Mouse (Mus musculus) liver, postnatal 0 days (tissue): ENCODE data around the gene Ep400. TPM values are rescaled to one million over a fixed set of nuclear protein-coding genes. Genes with fewer than 3 reads are reported as not detected.
A peak's percentile ranks its signal among the peaks of the same experiment; 100 is the strongest.
"Not testable (repeated sequence)": the region's sequence is repeated elsewhere in the genome, so short reads cannot be mapped to it uniquely, and the experiment has no call there.

Source experiments
- ATAC-seq: fragments of 200-750 bp; cut with Nextera tagmentation; 2 replicates; pipeline ENCODE4 v1.8.0; 2017; ENCODE audit warnings: mild to moderate bottlenecking, moderate library complexity
- DNase-seq: peaks from one replicate; pipeline ENCODE4 v3.0.0-alpha.2; 2016
- H3K27ac ChIP-seq: fragments of 300-500 bp; sonication (generic); 2 replicates; pipeline ENCODE4 v1.5.1; 2014; ENCODE audit warnings: antibody characterized with exemption, moderate library complexity, mild to moderate bottlenecking, low read depth
- H3K27me3 ChIP-seq: fragments of 300-500 bp; sonication (generic); 2 replicates; pipeline ENCODE4 v1.6.1; 2014; ENCODE audit warnings: low read length, control low read depth, mixed read lengths; ENCODE audit not compliant: insufficient read depth
- H3K36me3 ChIP-seq: fragments of 300-500 bp; sonication (generic); replicated peaks from 2 replicates; pipeline ENCODE4 v1.6.1; 2014; ENCODE audit warnings: mild to moderate bottlenecking, control low read depth, low read length, moderate library complexity, mixed read lengths; ENCODE audit not compliant: insufficient read depth
- H3K4me1 ChIP-seq: fragments of 300-500 bp; sonication (generic); 2 replicates; pipeline ENCODE4 v1.6.1; 2014; ENCODE audit warnings: antibody characterized with exemption, mild to moderate bottlenecking, control low read depth; ENCODE audit not compliant: insufficient read depth
- H3K4me2 ChIP-seq: fragments of 300-500 bp; sonication (generic); 2 replicates; pipeline ENCODE4 v1.6.1; 2014; ENCODE audit warnings: low read depth, mild to moderate bottlenecking, low read length, moderate library complexity, mixed read lengths
- H3K4me3 ChIP-seq: fragments of 300-500 bp; sonication (generic); 2 replicates; pipeline ENCODE4 v1.5.1; 2014; ENCODE audit warnings: low read depth, low read length
- H3K9ac ChIP-seq: fragments of 300-500 bp; sonication (generic); replicated peaks from 2 replicates; pipeline ENCODE4 v1.6.1; 2014; ENCODE audit warnings: mild to moderate bottlenecking, moderate library complexity
- H3K9me3 ChIP-seq: fragments of 300-500 bp; sonication (generic); 2 replicates; pipeline ENCODE4 v1.6.1; 2016; ENCODE audit warnings: mild to moderate bottlenecking, control low read depth, low read length, mixed read lengths
- CTCF ChIP-seq: sonication (generic); IDR thresholded peaks from 2 replicates; pipeline ENCODE4 v1.5.1; 2016; ENCODE audit warnings: antibody characterized with exemption, low read depth
- EP300 ChIP-seq: IDR thresholded peaks from 2 replicates; pipeline ENCODE4 v1.6.1; 2016; ENCODE audit warnings: antibody characterized with exemption, low read depth, mild to moderate bottlenecking
- WGBS: fragments of 180-500 bp; shearing (Covaris S2); extraction: QIAGEN DNeasy Blood & Tissue Kit; methylation state at CpG from one replicate; pipeline ENCODE4 v1.1.7; 2014; ENCODE audit not compliant: insufficient replicate concordance; 5-methylcytosine and 5-hydroxymethylcytosine counted together
- polyA plus RNA-seq: library from polyadenylated mRNA; unstranded; fragments of >200 nt; fragmentation: Nextera tagmentation; extraction: Ambion mirVana; gene quantifications from 2 replicates; pipeline ENCODE4 v1.2.1, GENCODE M21; 2015

Gene Ep400
- polyA plus RNA-seq, 1 experiment from 2014 or later: 10.6 TPM

DNA sequence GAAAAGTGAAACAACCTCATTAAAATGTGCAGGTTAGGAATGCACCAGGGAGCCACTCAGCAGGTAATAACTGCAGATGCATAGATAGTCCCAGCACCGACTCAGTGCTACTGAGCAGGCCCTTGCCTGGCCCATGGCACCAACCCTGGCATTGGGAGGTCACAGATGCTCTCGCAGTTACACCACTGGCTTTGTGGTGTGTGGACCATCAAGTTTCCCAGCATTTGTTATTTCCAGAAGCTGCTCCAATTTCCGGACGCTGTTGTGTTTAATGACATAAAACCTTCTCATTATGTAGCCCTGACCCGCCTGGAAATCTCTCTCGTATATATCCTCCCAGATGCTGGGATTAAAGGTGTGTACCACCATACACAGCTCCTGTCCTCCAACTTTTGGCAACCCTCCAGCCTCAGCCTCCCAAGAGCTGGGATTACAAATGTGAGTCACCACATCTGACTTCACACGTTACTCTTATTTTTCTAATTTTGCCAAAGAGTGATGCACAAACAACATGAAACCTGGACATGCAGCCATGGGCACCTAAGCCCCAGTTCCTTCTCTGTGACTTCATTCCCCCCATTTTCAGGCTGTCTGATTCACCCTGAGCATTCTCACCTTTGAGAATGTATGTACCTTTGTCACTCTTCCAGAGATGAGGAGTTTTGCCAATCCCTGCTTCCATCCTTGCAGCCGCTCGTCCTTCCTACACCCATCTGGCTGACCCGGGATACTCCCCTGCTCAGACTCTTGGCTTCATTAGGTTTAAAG lies 10.4 kb upstream of the Ep400 start:
- Histone ChIP-seq H3K4me1 (peaks cover 25% of the 10 kb centered on the region), H3K4me3 (peak overlapping the region; percentile 80), H3K9me3 (no peaks in the 10 kb centered on the region), H3K27ac (peak overlapping the region; percentile 79), H3K27me3 (no peaks in the 10 kb centered on the region), H3K9ac (peak overlapping the region; percentile 85), H3K4me2 (peak overlapping the region; percentile 99), H3K36me3 (peaks cover 31% of the 10 kb centered on the region)
- 62% methylated on average over 10 of the region's 10 CpGs for WGBS
- ATAC-seq (peak; percentile 33), DNase-seq (no peak)
- TF ChIP-seq EP300 (no peak), CTCF (no peak)

- H3K4me2 ChIP-seq: peak within 1 kb of the TSS; percentile 99
- H3K9ac ChIP-seq: peak within 1 kb of the TSS; percentile 85
- H3K36me3 ChIP-seq: peaks cover 32% of the 10 kb centered on the region
- peak; percentile 88 for ATAC-seq
- H3K4me1 ChIP-seq: peaks cover 25% of the 10 kb centered on the region
- peak; percentile 92 for DNase-seq
- 0 out of 2 replicates have a peak, but pooled peaks have one; percentile 39 for TF ChIP-seq EP300
- TF ChIP-seq CTCF: no peak
- peak within 1 kb of the TSS; percentile 79 for H3K27ac ChIP-seq
- peak within 1 kb of the TSS; percentile 80 for H3K4me3 ChIP-seq
- H3K27me3 ChIP-seq: no peaks in the 10 kb centered on the region
- under 1% methylated on average over 56 of the region's 57 CpGs for WGBS
- H3K9me3 ChIP-seq: no peaks in the 10 kb centered on the region
Observed at GRCm38 (mm10) chr5:110779998-110780760, 9.7 kb upstream of the Ep400 start, which contains the start of gene Pus1. Gene Pus1, minus strand, starts transcription at chr5:110780659.

GRCm38 (mm10) chr5:110779276-110779997 lies 8.9 kb upstream of the Ep400 start:
- ATAC-seq (no peak), DNase-seq (no peak)
- Histone ChIP-seq H3K36me3 (peaks cover 34% of the 10 kb centered on the region), H3K27ac (peak overlapping the region; percentile 79), H3K4me2 (peak overlapping the region; percentile 99), H3K27me3 (no peaks in the 10 kb centered on the region), H3K4me1 (peaks cover 25% of the 10 kb centered on the region), H3K9me3 (no peaks in the 10 kb centered on the region), H3K9ac (peak overlapping the region; percentile 85), H3K4me3 (peak overlapping the region; percentile 80)
- WGBS: 12% methylated on average over 15 of the region's 15 CpGs
- TF ChIP-seq CTCF (no peak), EP300 (no peak)

DNA sequence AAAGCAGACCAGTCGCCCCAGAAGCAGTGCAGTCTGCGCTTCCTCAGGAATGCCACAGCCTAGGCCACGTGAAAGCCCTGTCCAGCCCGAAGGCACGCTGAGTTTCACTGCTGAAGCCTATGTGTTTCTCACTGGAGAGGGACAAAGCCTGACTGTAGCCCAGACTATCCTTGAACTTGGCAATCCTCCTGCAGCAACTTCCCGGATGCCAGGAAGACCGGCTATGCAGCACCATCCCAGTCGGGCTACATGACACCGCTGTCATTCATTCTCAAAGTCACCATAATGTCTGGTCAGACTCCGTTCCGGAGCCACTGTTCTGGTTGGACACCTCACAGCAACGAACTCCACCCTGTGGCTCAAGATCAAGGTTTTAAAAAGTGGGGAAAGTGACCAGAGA lies 7.7 kb upstream of the Ep400 start:
- H3K4me2 ChIP-seq: no peak overlapping the region

DNA sequence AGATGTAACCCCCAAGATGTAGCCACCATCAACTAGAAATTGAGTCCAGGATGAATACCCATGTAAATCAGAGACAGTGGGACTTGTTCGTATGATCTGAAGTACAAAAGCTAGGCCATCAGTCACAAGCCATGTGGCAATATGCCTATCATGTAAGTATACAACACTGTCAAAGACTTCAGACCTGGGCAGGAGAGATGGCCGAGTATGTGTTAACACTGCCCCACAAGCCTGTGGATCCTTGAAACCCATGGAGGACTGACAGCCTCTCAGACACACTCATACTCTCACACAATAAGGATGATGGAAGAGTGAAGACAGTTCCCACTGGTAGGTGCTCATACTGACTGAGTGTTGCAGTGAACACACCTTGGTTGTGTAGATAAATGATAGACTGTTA lies 5.6 kb upstream of the Ep400 start:
- 84% methylated on average over 2 of the region's 2 CpGs for WGBS
- Histone ChIP-seq H3K27ac (no peak overlapping the region), H3K4me1 (peaks cover 17% of the 10 kb centered on the region), H3K4me3 (no peak overlapping the region), H3K9ac (no peak overlapping the region), H3K36me3 (peaks cover 47% of the 10 kb centered on the region), H3K9me3 (no peaks in the 10 kb centered on the region), H3K27me3 (no peaks in the 10 kb centered on the region), H3K4me2 (no peak overlapping the region)
- ATAC-seq (no peak), DNase-seq (no peak)
- TF ChIP-seq EP300 (no peak), CTCF (no peak)

More for the DNA sequence above, 7.7 kb upstream of the Ep400 start:
- Histone ChIP-seq H3K4me3 (no peak overlapping the region), H3K9ac (no peak overlapping the region), H3K9me3 (no peaks in the 10 kb centered on the region), H3K27me3 (no peaks in the 10 kb centered on the region), H3K27ac (no peak overlapping the region), H3K36me3 (peaks cover 42% of the 10 kb centered on the region), H3K4me1 (peaks cover 25% of the 10 kb centered on the region)
- ATAC-seq: no peak
- WGBS: 87% methylated on average over 12 of the region's 12 CpGs
- no peak for DNase-seq
- TF ChIP-seq EP300: no peak
- TF ChIP-seq CTCF: no peak

DNA sequence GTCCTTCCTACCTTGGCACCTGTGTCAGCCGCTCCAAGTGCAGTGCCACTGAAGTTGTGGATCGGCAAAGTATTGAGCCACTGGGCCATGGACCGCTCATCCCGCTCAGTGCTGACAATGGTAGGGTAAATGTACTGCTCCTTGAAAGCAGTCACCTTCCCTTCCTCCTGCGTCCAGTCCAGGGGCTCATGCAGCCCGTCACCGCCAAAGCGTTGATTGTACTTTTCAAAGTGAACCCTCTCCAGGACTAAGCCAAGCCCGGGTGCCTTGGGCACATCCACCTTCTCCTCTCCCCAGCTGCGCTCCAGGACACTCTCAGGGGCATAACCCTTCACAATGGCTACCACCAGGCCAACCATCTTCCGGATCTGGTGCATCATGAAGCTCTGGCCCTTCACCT lies 4.0 kb upstream of the Ep400 start:
- Histone ChIP-seq H3K36me3 (peaks cover 47% of the 10 kb centered on the region), H3K4me2 (no peak overlapping the region), H3K27me3 (no peaks in the 10 kb centered on the region), H3K9ac (no peak overlapping the region), H3K4me1 (peaks cover 6% of the 10 kb centered on the region), H3K4me3 (no peak overlapping the region), H3K9me3 (no peaks in the 10 kb centered on the region), H3K27ac (no peak overlapping the region)
- no peak for TF ChIP-seq EP300
- no peak for TF ChIP-seq CTCF
- ATAC-seq: no peak
- WGBS: 94% methylated on average over 11 of the region's 11 CpGs
- no peak for DNase-seq

- not testable (repeated sequence) for H3K27ac ChIP-seq, ATAC-seq, H3K27me3 ChIP-seq, H3K4me2 ChIP-seq, DNase-seq, H3K4me3 ChIP-seq, H3K9me3 ChIP-seq, H3K9ac ChIP-seq
- 86% methylated on average over 10 of the region's 10 CpGs for WGBS
- peaks cover 43% of the 10 kb centered on the region for H3K36me3 ChIP-seq
- peaks cover 14% of the 10 kb centered on the region for H3K4me1 ChIP-seq
Observed at GRCm38 (mm10) chr5:110772945-110773344, 2.4 kb upstream of the Ep400 start.
